Mouse (Mus musculus) right cerebral cortex, postnatal 10 days (tissue): ENCODE measurements at regions not wholly inside any gene's neighbourhood (a gene's known extent, or its start where the extent isn't known, plus 50 kb on each side); places are given as distances from the start of the nearest gene placed in this dataset.
A peak's percentile ranks its signal among the peaks of the same experiment; 100 is the strongest.

Source experiments
- DNase-seq, 2 experiments: peaks; one replicate each; pipeline ENCODE4 v3.0.0; 2021; ENCODE audit warnings: low spot score in 2 of 2

- DNase-seq: no peak
Observed at GRCm38 (mm10) chr12:96201855-96202254, 509.8 kb downstream of the Flrt2 start.

GRCm38 (mm10) chr12:96226446-96226845 lies 534.4 kb downstream of the Flrt2 start:
- DNase-seq: no peak

GRCm38 (mm10) chr12:96228714-96229113 lies 536.7 kb downstream of the Flrt2 start:
- no peak for DNase-seq

GRCm38 (mm10) chr12:96235510-96235909 lies 543.5 kb downstream of the Flrt2 start:
- no peak for DNase-seq

- DNase-seq: no peak
Observed at GRCm38 (mm10) chr12:96235996-96236525, 544.0 kb downstream of the Flrt2 start.

GRCm38 (mm10) chr12:96239642-96240041 lies 547.6 kb downstream of the Flrt2 start:
- DNase-seq: no peak

- DNase-seq: no peak
Observed at GRCm38 (mm10) chr12:96261978-96262377, 570.0 kb downstream of the Flrt2 start.

GRCm38 (mm10) chr12:96275894-96276293 lies 583.9 kb downstream of the Flrt2 start:
- no peak for DNase-seq

GRCm38 (mm10) chr12:96311137-96311536 lies 619.1 kb downstream of the Flrt2 start:
- peak in 1 of 2 experiments; percentile 49 for DNase-seq

GRCm38 (mm10) chr12:96323061-96323786 lies 631.2 kb downstream of the Flrt2 start:
- no peak for DNase-seq

- DNase-seq: no peak
Observed at GRCm38 (mm10) chr12:96351143-96351542, 659.1 kb downstream of the Flrt2 start.

- no peak for DNase-seq
Observed at GRCm38 (mm10) chr12:96378924-96379323, 686.9 kb downstream of the Flrt2 start.

- no peak for DNase-seq
Observed at GRCm38 (mm10) chr12:96419104-96419503, 727.1 kb downstream of the Flrt2 start.

- no peak for DNase-seq
Observed at GRCm38 (mm10) chr12:96419567-96419966, 727.5 kb downstream of the Flrt2 start.

- no peak for DNase-seq
Observed at GRCm38 (mm10) chr12:96427589-96427988, 735.6 kb downstream of the Flrt2 start.

- no peak for DNase-seq
Observed at GRCm38 (mm10) chr12:96442546-96442945, 750.5 kb downstream of the Flrt2 start.

GRCm38 (mm10) chr12:96453374-96453773 lies 761.3 kb downstream of the Flrt2 start:
- DNase-seq: no peak

GRCm38 (mm10) chr12:96476344-96476743 lies 784.3 kb downstream of the Flrt2 start:
- no peak for DNase-seq

GRCm38 (mm10) chr12:96488448-96488960 lies 796.5 kb downstream of the Flrt2 start:
- DNase-seq: no peak

- DNase-seq: no peak
Observed at GRCm38 (mm10) chr12:96509658-96510057, 817.6 kb downstream of the Flrt2 start.

GRCm38 (mm10) chr12:96558824-96559223 lies 866.8 kb downstream of the Flrt2 start:
- no peak for DNase-seq

GRCm38 (mm10) chr12:96594845-96595244 lies 902.8 kb downstream of the Flrt2 start:
- DNase-seq: no peak

GRCm38 (mm10) chr12:96615134-96615533 lies 923.1 kb downstream of the Flrt2 start:
- DNase-seq: no peak
